Mouse (Mus musculus): ENCODE measurements around the gene Ezr. TPM values are rescaled to one million over a fixed set of nuclear protein-coding genes. Genes with fewer than 3 reads are reported as not detected.

The Ezr gene
- total and polyA plus RNA-seq, 3 experiments, result 56.8 to 315 (median 99.9) TPM

DNA sequence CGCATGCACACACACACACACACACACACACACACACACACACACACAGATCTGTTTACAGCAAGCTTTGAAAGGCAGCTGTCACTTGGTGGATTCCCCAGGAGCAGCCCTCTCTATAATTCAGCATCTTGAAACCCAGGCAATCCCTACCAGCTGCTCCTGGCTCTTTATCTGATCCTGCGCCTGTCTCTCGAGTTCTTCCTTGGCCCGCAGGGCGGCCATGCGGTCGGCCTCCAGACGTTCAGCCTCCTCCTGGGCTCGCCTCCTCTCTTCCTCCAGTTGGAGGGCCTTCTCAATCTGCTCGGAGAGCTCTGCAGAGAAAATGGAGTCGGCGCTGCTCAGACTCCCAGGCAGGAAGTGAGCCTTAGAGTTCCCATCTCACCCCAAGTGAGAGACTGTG lies 41.3 kb downstream of the Ezr start:
- H3K4me3 ChIP-seq (ENCODE audit: low read depth, low read length), result no peak overlapping the region
- TF ChIP-seq CTCF (IDR thresholded peaks at IDR 0.05; ENCODE audit: low read depth, low read length) (no peak), TAL1 (conservative IDR thresholded peaks at IDR 0.05; ENCODE audit: low read depth, low read length) (no peak), POLR2AphosphoS5 (IDR thresholded peaks at IDR 0.05; ENCODE audit: insufficient replicate concordance, low read depth, low read length) (no peak), GATA2 (IDR thresholded peaks at IDR 0.05; ENCODE audit: borderline replicate concordance, low read depth, low read length) (no peak), GATA1 (IDR thresholded peaks at IDR 0.05; ENCODE audit: borderline replicate concordance, low read length) (no peak)
- DNase-seq (ENCODE audit: low spot score), result no peak
- peaks cover 100% of the 10 kb centered on the region for H3K36me3 ChIP-seq (replicated peaks)
- H3K27me3 ChIP-seq (ENCODE audit: insufficient read depth, low read length), result no peaks in the 10 kb centered on the region
- peaks cover 36% of the 10 kb centered on the region for H3K4me1 ChIP-seq (ENCODE audit: insufficient read depth, low read depth, low read length)
- no peaks in the 10 kb centered on the region for H3K9me3 ChIP-seq (replicated peaks)
- no peak for ATAC-seq (ENCODE audit: extremely low read depth, insufficient number of reproducible peaks, low FRiP score, poor library complexity, severe bottlenecking)

DNA sequence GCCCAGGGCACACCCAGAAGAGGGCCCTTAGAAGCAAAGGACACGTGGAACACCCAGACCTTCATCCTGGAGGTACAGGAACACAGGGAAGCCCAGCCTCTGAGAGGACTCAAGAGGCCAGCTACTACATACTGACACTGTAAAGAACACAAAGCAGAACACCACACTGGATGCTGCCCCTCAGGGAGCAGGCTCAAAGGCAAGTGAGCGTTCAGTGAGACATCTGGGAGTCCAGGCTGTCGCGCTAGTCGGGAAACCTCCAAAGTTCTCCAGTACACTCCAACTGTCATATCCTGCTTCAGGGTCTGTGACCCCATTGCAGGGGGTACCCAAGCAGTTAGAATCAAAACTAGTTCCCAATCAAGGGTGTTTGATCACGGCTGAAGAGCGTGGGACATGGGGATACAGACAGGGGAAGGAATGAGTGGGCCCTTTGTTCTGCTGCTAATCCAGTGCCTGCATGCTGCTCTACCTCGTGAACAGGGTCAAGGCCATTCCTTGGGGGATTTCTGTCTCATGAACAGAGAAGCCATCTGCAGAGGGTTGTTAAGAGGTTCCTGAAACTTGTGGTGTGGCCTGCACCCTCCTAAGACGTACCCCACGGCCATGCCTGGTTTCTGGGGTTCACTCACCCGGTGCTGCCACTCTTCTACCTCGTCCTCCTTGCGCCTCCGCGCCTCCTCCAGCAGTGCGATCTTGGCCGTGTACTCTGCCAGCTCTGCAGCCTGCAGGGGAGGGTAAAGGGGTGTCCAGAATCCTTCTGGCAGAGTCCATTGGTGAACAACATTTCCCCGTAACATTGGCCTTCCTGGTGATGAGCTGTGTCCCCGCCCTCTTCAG lies 42.0 kb downstream of the Ezr start:
- DNase-seq (ENCODE audit: low spot score) (no peak), ATAC-seq (ENCODE audit: extremely low read depth, insufficient number of reproducible peaks, low FRiP score, poor library complexity, severe bottlenecking) (no peak)
- H3K4me1 ChIP-seq (ENCODE audit: insufficient read depth, low read depth, low read length), result peaks cover 40% of the 10 kb centered on the region
- no peaks in the 10 kb centered on the region for H3K27me3 ChIP-seq (ENCODE audit: insufficient read depth, low read length)
- no peaks in the 10 kb centered on the region for H3K9me3 ChIP-seq (replicated peaks)
- TF ChIP-seq GATA2 (IDR thresholded peaks at IDR 0.05; ENCODE audit: borderline replicate concordance, low read depth, low read length), result no peak
- no peak for TF ChIP-seq POLR2AphosphoS5 (IDR thresholded peaks at IDR 0.05; ENCODE audit: insufficient replicate concordance, low read depth, low read length)
- TF ChIP-seq GATA1 (IDR thresholded peaks at IDR 0.05; ENCODE audit: borderline replicate concordance, low read length), result no peak
- TF ChIP-seq TAL1 (conservative IDR thresholded peaks at IDR 0.05; ENCODE audit: low read depth, low read length), result no peak
- TF ChIP-seq CTCF (IDR thresholded peaks at IDR 0.05; ENCODE audit: low read depth, low read length), result no peak
- peaks cover 95% of the 10 kb centered on the region for H3K36me3 ChIP-seq (replicated peaks)
- H3K4me3 ChIP-seq (ENCODE audit: low read depth, low read length), result no peak overlapping the region

DNA sequence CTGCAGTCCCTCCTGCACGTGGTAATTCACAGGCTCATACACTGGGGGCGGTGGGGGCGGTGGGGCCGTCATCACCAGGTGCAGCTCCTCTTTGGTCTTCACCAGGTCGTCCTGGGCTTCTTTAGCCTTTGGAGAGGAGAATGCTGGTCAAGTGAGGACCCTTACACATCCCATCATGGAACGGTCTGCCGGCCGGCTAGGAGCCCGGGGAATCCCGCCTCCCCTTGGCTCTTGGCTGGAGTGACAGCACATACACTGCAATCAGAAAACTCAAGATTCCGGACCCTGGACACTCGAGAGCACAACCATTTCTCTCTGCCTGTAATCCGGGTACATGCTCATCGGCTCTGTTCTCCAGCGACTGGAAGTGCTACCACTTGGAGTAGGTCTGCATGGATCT lies 42.8 kb downstream of the Ezr start:
- no peak for ATAC-seq (ENCODE audit: extremely low read depth, insufficient number of reproducible peaks, low FRiP score, poor library complexity, severe bottlenecking)

DNA sequence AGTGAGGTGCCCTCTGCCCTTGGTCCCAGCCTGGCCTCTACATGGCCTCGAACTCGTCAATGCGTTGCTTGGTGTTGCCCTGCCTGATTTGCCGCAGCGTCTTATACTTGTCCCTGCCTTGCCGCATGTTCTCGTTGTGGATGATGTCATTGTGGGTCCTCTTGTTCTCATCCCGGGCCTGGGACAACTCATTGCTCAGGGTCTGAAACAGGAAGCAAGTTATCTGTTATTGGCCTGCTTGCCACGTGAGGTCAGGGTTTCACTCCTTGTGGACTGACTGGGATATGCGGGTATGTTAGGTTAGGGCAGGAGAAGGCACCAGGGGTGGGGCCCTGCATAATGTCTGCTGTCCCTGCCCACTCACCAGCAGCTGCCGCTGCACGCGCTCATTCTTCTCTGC lies 43.3 kb downstream of the Ezr start:
- no peaks in the 10 kb centered on the region for H3K9me3 ChIP-seq (replicated peaks)
- 0 out of 2 replicates have a peak, but pooled peaks cover under 1% of the 10 kb centered on the region for H3K27me3 ChIP-seq (ENCODE audit: insufficient read depth, low read length)
- no peak overlapping the region for H3K4me3 ChIP-seq (ENCODE audit: low read depth, low read length)
- TF ChIP-seq POLR2AphosphoS5 (IDR thresholded peaks at IDR 0.05; ENCODE audit: insufficient replicate concordance, low read depth, low read length) (no peak), GATA1 (IDR thresholded peaks at IDR 0.05; ENCODE audit: borderline replicate concordance, low read length) (no peak), CTCF (IDR thresholded peaks at IDR 0.05; ENCODE audit: low read depth, low read length) (no peak), GATA2 (IDR thresholded peaks at IDR 0.05; ENCODE audit: borderline replicate concordance, low read depth, low read length) (no peak), TAL1 (conservative IDR thresholded peaks at IDR 0.05; ENCODE audit: low read depth, low read length) (no peak)
- no peak for DNase-seq (ENCODE audit: low spot score)
- H3K4me1 ChIP-seq (ENCODE audit: insufficient read depth, low read depth, low read length), result peaks cover 33% of the 10 kb centered on the region
- peaks cover 82% of the 10 kb centered on the region for H3K36me3 ChIP-seq (replicated peaks)
- no peak for ATAC-seq (ENCODE audit: extremely low read depth, insufficient number of reproducible peaks, low FRiP score, poor library complexity, severe bottlenecking)

More for the DNA sequence above, 42.8 kb downstream of the Ezr start:
- H3K4me1 ChIP-seq (ENCODE audit: insufficient read depth, low read depth, low read length), result peaks cover 37% of the 10 kb centered on the region
- no peak overlapping the region for H3K4me3 ChIP-seq (ENCODE audit: low read depth, low read length)
- no peaks in the 10 kb centered on the region for H3K27me3 ChIP-seq (ENCODE audit: insufficient read depth, low read length)
- no peak for DNase-seq (ENCODE audit: low spot score)
- no peaks in the 10 kb centered on the region for H3K9me3 ChIP-seq (replicated peaks)
- H3K36me3 ChIP-seq (replicated peaks), result peaks cover 87% of the 10 kb centered on the region
- TF ChIP-seq POLR2AphosphoS5 (IDR thresholded peaks at IDR 0.05; ENCODE audit: insufficient replicate concordance, low read depth, low read length) (no peak), TAL1 (conservative IDR thresholded peaks at IDR 0.05; ENCODE audit: low read depth, low read length) (no peak), GATA2 (IDR thresholded peaks at IDR 0.05; ENCODE audit: borderline replicate concordance, low read depth, low read length) (no peak), CTCF (IDR thresholded peaks at IDR 0.05; ENCODE audit: low read depth, low read length) (no peak), GATA1 (IDR thresholded peaks at IDR 0.05; ENCODE audit: borderline replicate concordance, low read length) (no peak)

DNA sequence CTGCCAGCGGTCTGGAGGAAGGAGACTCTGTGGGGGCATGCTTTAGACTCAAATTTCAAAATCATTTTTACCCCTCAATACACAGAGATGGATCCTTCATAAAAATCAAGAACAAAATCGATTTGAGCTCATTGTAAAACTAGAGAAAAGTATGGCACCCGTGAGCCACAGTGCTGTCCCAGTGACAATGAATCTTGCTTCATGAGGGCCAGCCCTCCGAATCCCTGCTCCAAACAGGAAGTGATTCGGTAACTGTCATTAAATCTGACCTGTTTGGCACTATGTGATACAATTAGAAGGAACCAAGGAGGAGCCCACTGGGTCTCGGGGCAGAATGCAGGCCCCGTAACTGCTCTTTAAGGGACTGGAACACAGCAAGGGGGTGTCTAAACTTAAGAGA lies 43.7 kb downstream of the Ezr start:
- no peak for ATAC-seq (ENCODE audit: extremely low read depth, insufficient number of reproducible peaks, low FRiP score, poor library complexity, severe bottlenecking)
- H3K27me3 ChIP-seq (ENCODE audit: insufficient read depth, low read length), result 0 out of 2 replicates have a peak, but pooled peaks cover 4% of the 10 kb centered on the region
- H3K4me1 ChIP-seq (ENCODE audit: insufficient read depth, low read depth, low read length), result peaks cover 30% of the 10 kb centered on the region
- H3K4me3 ChIP-seq (ENCODE audit: low read depth, low read length), result no peak overlapping the region
- DNase-seq (ENCODE audit: low spot score), result no peak
- no peaks in the 10 kb centered on the region for H3K9me3 ChIP-seq (replicated peaks)
- peaks cover 78% of the 10 kb centered on the region for H3K36me3 ChIP-seq (replicated peaks)
- TF ChIP-seq CTCF (IDR thresholded peaks at IDR 0.05; ENCODE audit: low read depth, low read length), result no peak
- no peak for TF ChIP-seq POLR2AphosphoS5 (IDR thresholded peaks at IDR 0.05; ENCODE audit: insufficient replicate concordance, low read depth, low read length)
- TF ChIP-seq GATA2 (IDR thresholded peaks at IDR 0.05; ENCODE audit: borderline replicate concordance, low read depth, low read length), result no peak
- no peak for TF ChIP-seq GATA1 (IDR thresholded peaks at IDR 0.05; ENCODE audit: borderline replicate concordance, low read length)
- TF ChIP-seq TAL1 (conservative IDR thresholded peaks at IDR 0.05; ENCODE audit: low read depth, low read length), result no peak

DNA sequence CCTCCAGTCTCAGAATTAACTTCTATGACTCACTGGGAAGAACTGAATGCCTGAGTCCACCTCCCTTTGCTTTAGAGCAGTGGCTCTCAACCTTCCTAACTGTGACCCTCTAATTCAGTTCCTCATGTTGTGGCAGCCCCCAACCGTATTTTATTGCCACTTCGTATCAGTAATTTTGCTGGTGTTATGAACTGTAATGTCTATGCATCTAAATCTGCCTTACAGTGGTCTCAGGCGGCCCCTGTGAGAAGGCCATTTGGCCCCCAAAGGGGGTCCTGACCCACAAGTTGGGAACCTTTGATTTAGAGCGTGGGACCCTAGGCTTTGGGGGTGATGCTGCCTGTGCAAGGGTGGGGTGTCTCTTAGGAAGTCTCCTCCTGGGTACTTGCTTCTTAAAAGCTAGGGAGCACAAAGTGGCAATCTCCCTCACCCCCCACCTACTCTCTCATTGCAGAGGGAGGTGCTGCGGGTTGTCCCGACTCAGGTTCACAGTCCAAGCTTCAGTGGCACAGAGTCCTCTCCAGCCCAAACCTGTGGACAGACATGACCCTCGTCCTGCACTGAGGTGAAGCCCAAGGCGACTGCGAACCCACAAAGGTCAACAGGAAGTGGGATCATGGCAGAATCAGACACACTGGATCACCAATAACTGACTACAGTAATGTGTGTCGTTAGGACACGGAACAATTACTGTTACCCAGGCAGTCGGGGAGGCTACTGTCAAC lies 45.1 kb downstream of the Ezr start:
- TF ChIP-seq GATA2 (IDR thresholded peaks at IDR 0.05; ENCODE audit: borderline replicate concordance, low read depth, low read length) (no peak), TAL1 (conservative IDR thresholded peaks at IDR 0.05; ENCODE audit: low read depth, low read length) (no peak), POLR2AphosphoS5 (IDR thresholded peaks at IDR 0.05; ENCODE audit: insufficient replicate concordance, low read depth, low read length) (no peak), GATA1 (IDR thresholded peaks at IDR 0.05; ENCODE audit: borderline replicate concordance, low read length) (no peak), CTCF (IDR thresholded peaks at IDR 0.05; ENCODE audit: low read depth, low read length) (no peak)
- no peak for ATAC-seq (ENCODE audit: extremely low read depth, insufficient number of reproducible peaks, low FRiP score, poor library complexity, severe bottlenecking)
- Histone ChIP-seq H3K4me3 (ENCODE audit: low read depth, low read length) (no peak overlapping the region), H3K27me3 (ENCODE audit: insufficient read depth, low read length) (peaks cover 8% of the 10 kb centered on the region; the same call in 1 of the 2 replicates), H3K9me3 (replicated peaks) (no peaks in the 10 kb centered on the region), H3K4me1 (ENCODE audit: insufficient read depth, low read depth, low read length) (peaks cover 15% of the 10 kb centered on the region), H3K36me3 (replicated peaks) (peaks cover 64% of the 10 kb centered on the region)
- no peak for DNase-seq (ENCODE audit: low spot score)
